Mouse (Mus musculus) lung, embryonic 16.5 days (tissue): Measurements from ENCODE around the gene Arnt2. TPM values are rescaled to one million over a fixed set of nuclear protein-coding genes. Genes with fewer than 3 reads are reported as not detected.

Experiments
- ATAC-seq: fragments of 200-750 bp; cut with Nextera tagmentation; 2 replicates; pipeline ENCODE4 v1.8.0; 2017; ENCODE audit warnings: low read depth, mild to moderate bottlenecking, moderate library complexity
- H3K27ac ChIP-seq: fragments of 300-500 bp; sonication (generic); 2 replicates; pipeline ENCODE4 v1.5.1; 2014; ENCODE audit warnings: mild to moderate bottlenecking, control low read depth, low read length
- H3K27me3 ChIP-seq: fragments of 300-500 bp; sonication (generic); 2 replicates; pipeline ENCODE4 v1.6.1; 2014; ENCODE audit warnings: low read depth, low read length, mixed read lengths; ENCODE audit not compliant: control insufficient read depth, insufficient read depth
- H3K36me3 ChIP-seq: fragments of 300-500 bp; sonication (generic); 2 replicates; pipeline ENCODE4 v1.6.1; 2014; ENCODE audit warnings: low read length; ENCODE audit not compliant: control insufficient read depth, insufficient read depth
- H3K4me1 ChIP-seq: fragments of 300-500 bp; sonication (generic); replicated peaks from 2 replicates; pipeline ENCODE4 v1.6.1; 2014; ENCODE audit warnings: low read length, mixed read lengths; ENCODE audit not compliant: control insufficient read depth, insufficient read depth
- H3K4me2 ChIP-seq: fragments of 300-500 bp; sonication (generic); 2 replicates; pipeline ENCODE4 v1.6.1; 2014; ENCODE audit warnings: low read depth, low read length, control low read depth
- H3K4me3 ChIP-seq: fragments of 300-500 bp; sonication (generic); 2 replicates; pipeline ENCODE4 v1.5.1; 2014; ENCODE audit warnings: mild to moderate bottlenecking, low read length, control low read depth
- H3K9ac ChIP-seq: fragments of 300-500 bp; sonication (generic); 2 replicates; pipeline ENCODE4 v1.6.1; 2014; ENCODE audit warnings: low read length, control low read depth
- H3K9me3 ChIP-seq: fragments of 300-500 bp; sonication (generic); 2 replicates; pipeline ENCODE4 v1.6.1; 2016; ENCODE audit warnings: low read length; ENCODE audit not compliant: control insufficient read depth
- WGBS: fragments of 180-500 bp; shearing (Covaris S2); extraction: QIAGEN DNeasy Blood & Tissue Kit; methylation state at CpG from one replicate; pipeline ENCODE4 v1.1.7; 2014; 5-methylcytosine and 5-hydroxymethylcytosine counted together
- polyA plus RNA-seq: library from polyadenylated mRNA; unstranded; fragments of >200 nt; fragmentation: Nextera tagmentation; extraction: Ambion mirVana; gene quantifications from 2 replicates; pipeline ENCODE4 v1.2.1, GENCODE M21; 2015

The Arnt2 gene
- polyA plus RNA-seq, 1 experiment from 2014 or later: 7.3 TPM

DNA sequence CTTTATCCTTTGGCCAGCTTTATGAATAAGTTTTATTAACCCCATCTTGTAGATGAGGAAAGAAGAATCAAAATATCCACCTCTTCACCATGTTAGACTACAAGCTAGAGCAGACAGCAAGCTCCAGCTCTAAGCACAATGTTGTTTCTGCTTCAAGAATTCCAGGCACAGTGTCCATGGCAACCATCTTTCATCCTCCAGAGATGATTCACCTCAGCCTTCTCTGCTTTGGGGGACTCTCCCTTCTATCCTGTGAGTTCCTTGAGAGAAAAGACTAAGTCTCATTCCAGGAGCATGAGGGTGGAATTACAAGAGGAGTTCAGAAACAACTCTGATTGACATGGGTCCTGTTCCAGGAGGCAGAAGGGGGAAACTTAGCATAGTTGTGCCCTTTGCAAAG lies 22.2 kb upstream of the Arnt2 start:
- H3K4me2 ChIP-seq: no peak overlapping the region
- no peak for ATAC-seq
- H3K9me3 ChIP-seq: no peaks in the 10 kb centered on the region
- no peaks in the 10 kb centered on the region for H3K4me1 ChIP-seq
- no peak overlapping the region for H3K9ac ChIP-seq
- no peak overlapping the region for H3K27ac ChIP-seq
- H3K36me3 ChIP-seq: no peaks in the 10 kb centered on the region
- no peak overlapping the region for H3K4me3 ChIP-seq
- no peaks in the 10 kb centered on the region for H3K27me3 ChIP-seq

DNA sequence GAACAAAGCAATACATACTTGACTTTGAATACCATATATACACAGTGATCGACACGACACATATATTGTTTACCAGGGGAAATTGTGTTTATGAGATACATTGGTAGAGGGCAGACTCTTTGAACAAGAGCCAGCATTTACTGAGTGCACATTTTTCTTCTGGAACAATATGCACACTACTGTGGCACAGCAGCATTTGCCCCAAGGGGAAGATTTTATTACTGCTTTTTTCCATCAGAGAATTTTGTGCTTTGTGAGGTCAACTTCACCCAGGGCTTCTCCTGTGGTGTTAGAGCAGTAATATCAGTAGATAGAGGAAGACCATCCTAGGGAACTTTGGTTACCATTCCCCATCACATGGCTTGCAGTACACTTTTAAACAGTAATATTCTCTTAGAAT lies 17.2 kb upstream of the Arnt2 start:
- H3K4me3 ChIP-seq: no peak overlapping the region
- ATAC-seq: no peak
- H3K9me3 ChIP-seq: no peaks in the 10 kb centered on the region
- no peaks in the 10 kb centered on the region for H3K36me3 ChIP-seq
- H3K9ac ChIP-seq: no peak overlapping the region
- H3K4me2 ChIP-seq: no peak overlapping the region
- no peaks in the 10 kb centered on the region for H3K4me1 ChIP-seq
- no peaks in the 10 kb centered on the region for H3K27me3 ChIP-seq
- 42% methylated on average over 2 of the region's 2 CpGs for WGBS
- no peak overlapping the region for H3K27ac ChIP-seq

DNA sequence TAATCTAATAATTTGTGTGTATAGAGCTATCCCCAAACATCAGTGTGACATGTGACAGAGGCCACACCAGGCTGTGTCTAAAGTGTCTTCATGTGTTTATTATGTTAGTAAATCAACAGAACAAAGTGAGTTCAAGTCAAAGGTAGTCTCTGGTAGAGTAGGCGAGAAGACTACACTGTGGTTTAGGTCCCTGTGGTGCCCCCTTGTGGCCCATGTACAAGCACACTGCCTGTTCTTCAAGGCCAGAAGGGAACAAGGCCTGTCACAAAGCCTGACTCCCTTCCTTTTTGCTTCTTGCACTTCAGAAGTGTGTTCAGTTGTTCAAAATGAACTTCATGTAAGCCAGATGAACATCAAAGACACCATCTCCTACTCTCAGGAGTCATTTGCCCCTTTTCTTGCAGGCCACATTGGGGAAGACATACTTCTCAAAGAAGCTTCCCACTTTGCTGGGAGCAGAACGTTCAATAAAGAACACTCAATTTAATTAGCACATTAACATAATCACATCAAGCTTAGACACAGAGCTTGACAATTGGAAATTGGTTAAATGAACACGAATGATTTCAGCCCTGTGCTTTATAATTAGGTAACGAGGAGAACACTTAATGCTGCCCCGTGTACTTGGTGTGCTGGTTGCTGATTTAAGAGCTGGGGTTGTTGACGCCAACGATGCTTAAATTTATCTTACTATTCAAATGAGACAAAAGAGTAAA lies 14.9 kb upstream of the Arnt2 start:
- ATAC-seq: no peak
- 79% methylated on average over 7 of the region's 7 CpGs for WGBS

DNA sequence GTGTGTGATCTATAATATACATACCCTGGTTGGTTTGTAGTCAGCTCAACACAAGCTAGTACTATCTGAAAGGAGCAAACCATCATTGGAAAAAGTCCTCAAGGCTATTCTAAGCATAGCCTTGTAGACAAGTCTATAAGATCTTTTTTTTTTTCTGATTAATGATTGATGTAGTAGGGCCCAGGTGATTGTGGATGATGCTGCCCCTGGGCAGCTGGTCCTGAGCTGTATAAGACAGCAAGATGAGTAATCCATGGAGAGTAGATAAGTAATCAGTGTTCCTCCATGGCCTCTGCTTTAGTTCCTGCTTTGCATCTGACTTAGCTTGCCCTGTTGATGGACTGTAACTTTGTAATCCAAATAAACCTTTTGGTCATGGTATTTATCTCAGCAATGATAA lies 11.8 kb upstream of the Arnt2 start:
- Histone ChIP-seq H3K4me3 (no peak overlapping the region), H3K4me2 (no peak overlapping the region), H3K4me1 (no peaks in the 10 kb centered on the region), H3K27ac (no peak overlapping the region), H3K27me3 (no peaks in the 10 kb centered on the region), H3K9ac (no peak overlapping the region), H3K36me3 (no peaks in the 10 kb centered on the region), H3K9me3 (no peaks in the 10 kb centered on the region)
- no peak for ATAC-seq

More for the DNA sequence above, 14.9 kb upstream of the Arnt2 start:
- no peaks in the 10 kb centered on the region for H3K4me1 ChIP-seq
- H3K4me3 ChIP-seq: no peak overlapping the region
- no peaks in the 10 kb centered on the region for H3K36me3 ChIP-seq
- H3K4me2 ChIP-seq: no peak overlapping the region
- no peak overlapping the region for H3K9ac ChIP-seq
- no peaks in the 10 kb centered on the region for H3K9me3 ChIP-seq
- no peaks in the 10 kb centered on the region for H3K27me3 ChIP-seq
- no peak overlapping the region for H3K27ac ChIP-seq

DNA sequence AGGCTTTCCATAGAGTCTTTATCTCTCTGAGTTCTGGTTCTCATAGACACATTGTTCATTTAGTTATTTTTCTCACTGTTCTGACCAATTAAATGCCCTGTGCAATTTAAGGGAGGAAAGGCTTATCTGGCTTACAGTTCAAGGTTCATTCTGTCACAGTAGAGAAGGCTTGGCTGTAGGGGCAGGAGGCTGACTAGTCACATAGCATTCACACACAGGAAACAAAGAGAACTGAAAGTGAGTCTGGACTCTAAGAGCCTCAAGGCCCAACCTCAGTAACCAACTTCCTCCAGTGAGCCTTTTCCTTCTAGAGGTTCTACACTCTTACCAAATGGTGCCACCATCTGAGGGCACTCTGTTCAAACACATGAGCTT lies 11.3 kb upstream of the Arnt2 start:
- Histone ChIP-seq H3K4me2 (no peak overlapping the region), H3K4me3 (no peak overlapping the region), H3K9me3 (no peaks in the 10 kb centered on the region), H3K4me1 (no peaks in the 10 kb centered on the region), H3K27me3 (no peaks in the 10 kb centered on the region), H3K27ac (no peak overlapping the region), H3K9ac (no peak overlapping the region), H3K36me3 (no peaks in the 10 kb centered on the region)
- ATAC-seq: no peak

DNA sequence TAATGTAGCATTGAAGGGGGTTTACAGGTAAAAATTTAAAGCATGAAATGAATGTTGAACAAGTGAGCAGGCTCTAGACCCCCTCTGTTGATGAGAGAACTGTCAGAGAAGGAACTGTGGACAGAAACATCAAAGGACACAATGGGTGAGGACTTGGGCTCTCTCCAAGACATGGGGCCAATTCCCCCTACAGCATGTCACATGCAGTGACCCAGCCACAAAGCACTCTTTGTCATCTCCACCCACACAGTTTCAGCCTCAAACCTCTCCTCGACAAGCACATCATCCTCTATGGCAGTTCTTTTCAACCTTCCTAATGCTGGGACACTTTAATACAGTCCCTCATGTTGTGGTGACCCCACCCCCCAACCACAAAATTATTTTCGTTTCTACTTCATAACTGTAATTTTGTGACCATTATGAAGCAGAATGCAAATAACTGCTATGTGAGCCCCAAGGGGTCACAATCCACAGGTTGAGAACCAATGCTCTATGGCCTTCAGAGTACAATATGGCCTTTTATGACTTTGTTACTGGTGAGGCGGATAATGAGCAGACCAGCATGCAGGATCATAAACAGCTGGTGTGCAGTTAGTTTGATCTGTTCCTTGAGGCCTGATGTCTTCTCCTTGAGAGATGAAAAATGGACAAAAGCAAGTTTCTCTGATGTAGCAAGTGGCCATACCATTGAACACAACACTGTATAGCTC lies 10.8 kb upstream of the Arnt2 start:
- Histone ChIP-seq H3K4me1 (no peaks in the 10 kb centered on the region), H3K27me3 (no peaks in the 10 kb centered on the region), H3K4me3 (no peak overlapping the region), H3K9me3 (0 out of 2 replicates have a peak, but pooled peaks cover 1% of the 10 kb centered on the region), H3K9ac (no peak overlapping the region), H3K4me2 (no peak overlapping the region), H3K27ac (no peak overlapping the region), H3K36me3 (no peaks in the 10 kb centered on the region)
- no peak for ATAC-seq
- WGBS: 73% methylated on average over 3 of the region's 3 CpGs

DNA sequence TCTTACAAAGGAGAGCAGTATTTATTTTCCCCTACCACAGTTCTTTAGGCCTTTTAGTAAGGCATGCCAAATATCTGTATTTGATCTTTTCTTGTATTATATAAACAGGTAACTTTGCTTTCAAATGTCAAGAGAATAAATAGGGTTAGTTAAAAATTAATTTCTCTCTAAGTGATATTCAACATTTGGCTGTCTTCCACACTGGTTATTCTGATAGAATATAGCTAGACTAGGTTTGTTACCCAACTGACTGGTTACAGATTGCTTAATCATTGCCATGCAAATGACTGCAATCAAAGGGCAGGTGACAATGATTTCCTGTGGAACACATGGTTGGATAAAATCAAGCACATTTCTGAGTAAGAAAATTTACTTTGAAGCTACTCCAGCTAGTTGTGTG lies 7.5 kb upstream of the Arnt2 start:
- no peak overlapping the region for H3K4me3 ChIP-seq
- H3K4me2 ChIP-seq: no peak overlapping the region
- no peak overlapping the region for H3K27ac ChIP-seq
- H3K36me3 ChIP-seq: no peaks in the 10 kb centered on the region
- H3K4me1 ChIP-seq: no peaks in the 10 kb centered on the region
- 0 out of 2 replicates have a peak, but pooled peaks cover 2% of the 10 kb centered on the region for H3K9me3 ChIP-seq
- no peaks in the 10 kb centered on the region for H3K27me3 ChIP-seq
- no peak for ATAC-seq
- H3K9ac ChIP-seq: no peak overlapping the region

DNA sequence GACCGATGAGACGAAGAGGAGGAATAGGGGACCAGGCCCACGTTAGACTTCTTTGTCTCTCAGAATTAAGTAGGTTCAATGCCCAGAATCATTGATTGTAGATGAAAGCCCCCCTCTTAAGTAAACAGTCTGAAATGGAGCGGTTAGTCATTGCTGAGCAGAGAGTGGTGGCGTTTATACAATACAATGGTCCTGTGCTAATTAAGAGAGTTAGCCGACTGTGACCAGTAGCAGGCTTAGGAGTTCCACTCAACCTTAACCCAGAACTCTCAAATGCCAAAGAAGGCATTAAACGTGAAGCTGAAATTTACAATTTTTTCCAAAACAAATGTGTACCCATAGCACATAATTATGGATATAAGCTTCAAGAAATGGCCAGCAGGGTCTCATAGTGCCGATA lies 2.6 kb upstream of the Arnt2 start:
- 0 out of 2 replicates have a peak, but pooled peaks cover 2% of the 10 kb centered on the region for H3K9me3 ChIP-seq
- 68% methylated on average over 8 of the region's 8 CpGs for WGBS
- peaks cover 14% of the 10 kb centered on the region for H3K4me1 ChIP-seq
- H3K4me2 ChIP-seq: no peak overlapping the region
- H3K4me3 ChIP-seq: no peak overlapping the region
- no peaks in the 10 kb centered on the region for H3K27me3 ChIP-seq
- ATAC-seq: no peak
- no peak overlapping the region for H3K9ac ChIP-seq
- H3K27ac ChIP-seq: no peak overlapping the region
- no peaks in the 10 kb centered on the region for H3K36me3 ChIP-seq

DNA sequence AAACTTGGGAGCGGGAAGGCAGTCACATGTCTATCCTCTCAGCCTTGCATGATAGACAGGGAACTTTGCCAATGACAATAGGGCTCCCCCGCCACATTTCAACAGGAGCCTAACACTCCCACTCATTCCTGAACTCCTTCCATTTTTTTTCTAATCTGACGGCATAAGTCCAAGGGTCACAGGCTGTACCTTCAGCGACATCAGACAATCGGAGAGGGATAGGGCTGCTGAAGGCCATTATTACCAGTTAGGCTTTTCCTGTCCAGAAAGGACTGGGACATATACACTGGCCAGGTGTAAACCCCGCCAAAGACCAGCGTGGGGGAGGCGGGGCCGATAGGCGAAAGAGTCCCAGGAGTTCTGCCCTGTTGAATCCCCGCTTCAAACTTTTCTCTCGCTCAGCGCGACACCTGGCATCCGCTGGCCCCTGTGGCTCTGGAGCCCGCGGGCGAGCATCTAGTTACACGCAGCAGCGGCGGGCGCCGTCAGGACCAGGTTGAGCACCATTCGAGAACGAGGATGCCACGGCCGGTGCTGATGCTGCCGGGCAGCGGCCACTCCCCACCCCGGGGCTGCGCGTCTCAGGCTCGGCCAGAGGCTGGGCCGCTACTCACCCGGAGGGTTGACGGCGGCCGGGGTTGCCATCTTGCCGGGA lies 608 bp downstream of the Arnt2 start:
- Histone ChIP-seq H3K4me2 (peak overlapping the region; percentile 90), H3K27me3 (no peaks in the 10 kb centered on the region), H3K36me3 (no peaks in the 10 kb centered on the region), H3K9me3 (no peaks in the 10 kb centered on the region), H3K4me3 (peak overlapping the region; percentile 75), H3K4me1 (peaks cover 14% of the 10 kb centered on the region), H3K27ac (peak overlapping the region; percentile 75), H3K9ac (peak overlapping the region; percentile 85)
- peak; percentile 80 for ATAC-seq
- WGBS: 1% methylated on average over 38 of the region's 39 CpGs
